Mouse (Mus musculus): ENCODE measurements around the gene Hirip3.

- TF ChIP-seq POLR2A (IDR thresholded peaks at IDR 0.05; ENCODE audit: extremely low read depth, insufficient read depth, low read length) (no peak), CTCF (IDR thresholded peaks at IDR 0.05; ENCODE audit: extremely low read depth, insufficient read depth, low read length) (no peak)
Observed at GRCm38 (mm10) chr7:126845516-126845915, 16.3 kb upstream of the Hirip3 start.
